Mouse (Mus musculus) liver, postnatal 0 days (tissue): ENCODE results near the gene Elovl5.

ENCODE experiments used
- CTCF ChIP-seq: sonication (generic); IDR thresholded peaks from 2 replicates; pipeline ENCODE4 v1.5.1; 2016; ENCODE audit warnings: antibody characterized with exemption, low read depth
- EP300 ChIP-seq: IDR thresholded peaks from 2 replicates; pipeline ENCODE4 v1.6.1; 2016; ENCODE audit warnings: antibody characterized with exemption, low read depth, mild to moderate bottlenecking

GRCm38 (mm10) chr9:78027099-78027498 lies 109.9 kb downstream of the Elovl5 start:
- TF ChIP-seq CTCF (no peak), EP300 (no peak)
